Mouse (Mus musculus) hindbrain, embryonic 13.5 days (tissue): ENCODE measurements around the gene Eno2. TPM values are rescaled to one million over a fixed set of nuclear protein-coding genes. Genes with fewer than 3 reads are reported as not detected.

ENCODE experiments used
- ATAC-seq: fragments of 200-750 bp; cut with Nextera tagmentation; 2 replicates; pipeline ENCODE4 v1.8.0; 2017; ENCODE audit warnings: moderate TSS enrichment; ENCODE audit not compliant: low FRiP score
- H3K27ac ChIP-seq: fragments of 300-500 bp; sonication (generic); 2 replicates; pipeline ENCODE4 v1.5.1; 2015; ENCODE audit warnings: inconsistent platforms, mild to moderate bottlenecking, moderate library complexity
- H3K27me3 ChIP-seq: fragments of 300-500 bp; sonication (generic); 2 replicates; pipeline ENCODE4 v1.6.1; 2015; ENCODE audit warnings: mild to moderate bottlenecking, inconsistent platforms
- H3K36me3 ChIP-seq: fragments of 300-500 bp; sonication (generic); 2 replicates; pipeline ENCODE4 v1.6.1; 2015; ENCODE audit warnings: mild to moderate bottlenecking, inconsistent platforms
- H3K4me1 ChIP-seq: fragments of 300-500 bp; sonication (generic); replicated peaks from 2 replicates; pipeline ENCODE4 v1.6.1; 2015; ENCODE audit warnings: inconsistent platforms
- H3K4me2 ChIP-seq: fragments of 300-500 bp; sonication (generic); 2 replicates; pipeline ENCODE4 v1.6.1; 2015; ENCODE audit warnings: inconsistent platforms, mild to moderate bottlenecking, moderate library complexity
- H3K4me3 ChIP-seq: fragments of 300-500 bp; sonication (generic); 2 replicates; pipeline ENCODE4 v1.5.1; 2015; ENCODE audit warnings: mild to moderate bottlenecking, inconsistent platforms
- H3K9ac ChIP-seq: fragments of 300-500 bp; sonication (generic); 2 replicates; pipeline ENCODE4 v1.6.1; 2015; ENCODE audit warnings: mild to moderate bottlenecking, inconsistent platforms
- H3K9me3 ChIP-seq: fragments of 300-500 bp; sonication (generic); 2 replicates; pipeline ENCODE4 v1.6.1; 2016; ENCODE audit warnings: inconsistent platforms
- WGBS: fragments of 180-500 bp; shearing (Covaris S2); methylation state at CpG from one replicate; pipeline ENCODE4 v1.1.7; 2015; 5-methylcytosine and 5-hydroxymethylcytosine counted together
- microRNA counts: library from miRNA; unstranded; fragments of <30 nt; microRNA quantifications from one replicate; lab custom pipeline; 2016
- microRNA-seq: library from miRNA; unstranded; fragments of <30 nt; microRNA quantifications from one replicate; pipeline ENCODE4, GENCODE M21; 2016
- polyA plus RNA-seq: library from polyadenylated mRNA; unstranded; fragments of >200 nt; fragmentation: Nextera tagmentation; extraction: Ambion mirVana; gene quantifications from 2 replicates; pipeline ENCODE4 v1.2.1, GENCODE M21; 2015

Eno2 gene
- polyA plus RNA-seq, 1 experiment from 2014 or later, result 58.7 TPM

GRCm38 (mm10) chr6:124711824-124712782 lies 57.4 kb downstream of the Eno2 start, which contains the start of the genes Emg1 and Phb2:
Gene Emg1 (minus strand): TSS chr6:124712178.
Gene Phb2 (plus strand): TSS chr6:124712336.
- Histone ChIP-seq H3K36me3 (peaks cover 46% of the 10 kb centered on the region), H3K4me1 (peaks cover 40% of the 10 kb centered on the region), H3K27me3 (no peaks in the 10 kb centered on the region), H3K9ac (peak within 1 kb of the TSS; percentile 96), H3K9me3 (no peaks in the 10 kb centered on the region), H3K27ac (peak within 1 kb of the TSS; percentile 88), H3K4me2 (peak within 1 kb of the TSS; percentile 99), H3K4me3 (peak within 1 kb of the TSS; percentile 96)
- under 1% methylated on average over 75 of the region's 76 CpGs for WGBS
- ATAC-seq, result peak; percentile 97

MicroRNAs encoded within 50 kb of the gene (microRNA counts, 519-probe panel; counts per million panel counts)
- microRNA mmu-miR-141 (lab: Ali Mortazavi, UCI) (51.3 counts per million), microRNA mmu-miR-200c (lab: Ali Mortazavi, UCI) (1,162 counts per million, percentile 4 among the panel's probes with 10 or more counts)

Small RNA genes lying within 50 kb of the gene (microRNA-seq; reads per million reads assigned to microRNA genes)
- gene Mir141 (6.0 reads per million, percentile 18 among the genes with 10 or more reads in this experiment), gene Mir200c (43.0 reads per million, percentile 39 among the genes with 10 or more reads in this experiment)

Other genes starting within 250 kb of the Eno2 start
- gene C1s1, start 227.3 kb downstream of the Eno2 start, polyA plus RNA-seq, result 0.52 and 1.1 TPM in 2 replicates
- not detected in 2 replicates for gene C1rb, start 199.4 kb downstream of the Eno2 start, polyA plus RNA-seq
- 0.06 and 0.16 TPM in 2 replicates for gene C1s2, start 133.6 kb downstream of the Eno2 start, polyA plus RNA-seq
- 38.5 and 52.2 TPM in 2 replicates for gene Lpcat3, start 106.6 kb downstream of the Eno2 start, polyA plus RNA-seq
- 111 and 118 TPM in 2 replicates for gene Emg1, start 57.5 kb downstream of the Eno2 start, polyA plus RNA-seq
- 254 and 257 TPM in 2 replicates for gene Phb2, start 57.3 kb downstream of the Eno2 start, polyA plus RNA-seq
- gene Ptpn6, start 31.0 kb downstream of the Eno2 start, polyA plus RNA-seq, result 5.0 and 5.9 TPM in 2 replicates
- 670 and 677 TPM in 2 replicates for gene Grcc10, start 28.3 kb downstream of the Eno2 start, polyA plus RNA-seq
- not detected in 2 replicates for gene Gm45234, start 13.7 kb downstream of the Eno2 start, polyA plus RNA-seq
- 21.6 and 22.7 TPM in 2 replicates for gene Atn1, start 13.1 kb downstream of the Eno2 start, polyA plus RNA-seq
- 4.0 and 6.3 TPM in 2 replicates for gene Lrrc23, start 10.1 kb upstream of the Eno2 start, polyA plus RNA-seq
- 7.8 and 8.4 TPM in 2 replicates for gene Spsb2, start 39.0 kb upstream of the Eno2 start, polyA plus RNA-seq
- gene Tpi1, start 44.6 kb upstream of the Eno2 start, polyA plus RNA-seq, result 361 and 374 TPM in 2 replicates
- 189 and 200 TPM in 2 replicates for gene Usp5, start 59.8 kb upstream of the Eno2 start, polyA plus RNA-seq
- gene Cdca3, start 59.9 kb upstream of the Eno2 start, polyA plus RNA-seq, result 42.6 and 51.2 TPM in 2 replicates
- 0.78 and 1.3 TPM in 2 replicates for gene Gnb3, start 70.6 kb upstream of the Eno2 start, polyA plus RNA-seq
- gene P3h3, start 88.1 kb upstream of the Eno2 start, polyA plus RNA-seq, result 16.4 and 19.1 TPM in 2 replicates
- gene Gpr162, start 94.3 kb upstream of the Eno2 start, polyA plus RNA-seq, result 21.3 and 22.5 TPM in 2 replicates
- 0.14 and 0.19 TPM in 2 replicates for gene Cd4, start 118.5 kb upstream of the Eno2 start, polyA plus RNA-seq
- gene Lag3, start 142.0 kb upstream of the Eno2 start, polyA plus RNA-seq, result 2.4 and 2.6 TPM in 2 replicates
- 744 and 801 TPM in 2 replicates for gene Ptms, start 150.4 kb upstream of the Eno2 start, polyA plus RNA-seq
- gene Mlf2, start 161.7 kb upstream of the Eno2 start, polyA plus RNA-seq, result 481 and 505 TPM in 2 replicates
- gene Cops7a, start 195.9 kb upstream of the Eno2 start, polyA plus RNA-seq, result 89.3 and 94.5 TPM in 2 replicates
- 29.3 and 31.6 TPM in 2 replicates for gene Pianp, start 227.0 kb upstream of the Eno2 start, polyA plus RNA-seq
- gene Zfp384, start 239.5 kb upstream of the Eno2 start, polyA plus RNA-seq, result 17.7 and 20.4 TPM in 2 replicates